Mouse (Mus musculus): ENCODE data around the gene Fndc9. TPM values are rescaled to one million over a fixed set of nuclear protein-coding genes. Genes with fewer than 3 reads are reported as not detected.

Gene Fndc9
- not detected in 2 replicates for polyA plus RNA-seq (2011; ENCODE audit: insufficient read depth, insufficient read length, low read depth, missing spikeins)

GRCm38 (mm10) chr11:46235334-46235733, at the start of gene Fndc9:
TSS of gene Fndc9 (plus strand) at chr11:46235531.
- Histone ChIP-seq H3K27me3 (ENCODE audit: control insufficient read depth, insufficient read depth, low read length, poor library complexity, severe bottlenecking) (no peaks in the 10 kb centered on the region), H3K27ac (ENCODE audit: insufficient read depth, low read length) (no peak within 1 kb of the TSS), H3K4me3 (ENCODE audit: low read depth, low read length) (no peak within 1 kb of the TSS), H3K4me1 (ENCODE audit: control insufficient read depth, insufficient read depth, low read length) (no peaks in the 10 kb centered on the region), H3K36me3 (ENCODE audit: control insufficient read depth, insufficient read depth, low read length, poor library complexity, severe bottlenecking) (no peaks in the 10 kb centered on the region), H3K9ac (ENCODE audit: low read depth, poor library complexity, severe bottlenecking) (no peak within 1 kb of the TSS), H3K9me3 (replicated peaks; ENCODE audit: control insufficient read depth, insufficient read depth, low read length, poor library complexity, severe bottlenecking) (no peaks in the 10 kb centered on the region)
- TF ChIP-seq POLR2A (IDR thresholded peaks at IDR 0.05; ENCODE audit: insufficient read depth, low read length) (no peak), CTCF (IDR thresholded peaks at IDR 0.05; ENCODE audit: low read depth, low read length) (no peak), EP300 (IDR thresholded peaks at IDR 0.05; ENCODE audit: insufficient read depth, low read depth, low read length) (no peak)

- no peaks in the 10 kb centered on the region for H3K4me1 ChIP-seq (ENCODE audit: control insufficient read depth, insufficient read depth, low read length)
- H3K27me3 ChIP-seq (ENCODE audit: control insufficient read depth, insufficient read depth, low read length, poor library complexity, severe bottlenecking), result no peaks in the 10 kb centered on the region; the same call in 1 of the 2 replicates
- no peak overlapping the region for H3K27ac ChIP-seq (ENCODE audit: insufficient read depth, low read length)
- no peak overlapping the region for H3K9ac ChIP-seq (ENCODE audit: low read depth, poor library complexity, severe bottlenecking)
- H3K9me3 ChIP-seq (replicated peaks; ENCODE audit: control insufficient read depth, insufficient read depth, low read length, poor library complexity, severe bottlenecking), result no peaks in the 10 kb centered on the region
- TF ChIP-seq EP300 (IDR thresholded peaks at IDR 0.05; ENCODE audit: insufficient read depth, low read depth, low read length), result no peak
- TF ChIP-seq CTCF (IDR thresholded peaks at IDR 0.05; ENCODE audit: low read depth, low read length), result no peak
- no peak for TF ChIP-seq POLR2A (IDR thresholded peaks at IDR 0.05; ENCODE audit: insufficient read depth, low read length)
- no peak overlapping the region for H3K4me3 ChIP-seq (ENCODE audit: low read depth, low read length)
- H3K36me3 ChIP-seq (ENCODE audit: control insufficient read depth, insufficient read depth, low read length, poor library complexity, severe bottlenecking), result no peaks in the 10 kb centered on the region
Measured at GRCm38 (mm10) chr11:46188283-46188682, 47.0 kb upstream of the Fndc9 start.

- TF ChIP-seq CTCF (IDR thresholded peaks at IDR 0.05; ENCODE audit: low read depth, low read length), result no peak
- no peak for TF ChIP-seq EP300 (IDR thresholded peaks at IDR 0.05; ENCODE audit: insufficient read depth, low read depth, low read length)
- TF ChIP-seq POLR2A (IDR thresholded peaks at IDR 0.05; ENCODE audit: insufficient read depth, low read length), result no peak
- H3K9me3 ChIP-seq (replicated peaks; ENCODE audit: control insufficient read depth, insufficient read depth, low read length, poor library complexity, severe bottlenecking), result no peaks in the 10 kb centered on the region
- no peaks in the 10 kb centered on the region; the same call in 1 of the 2 replicates for H3K27me3 ChIP-seq (ENCODE audit: control insufficient read depth, insufficient read depth, low read length, poor library complexity, severe bottlenecking)
Measured at GRCm38 (mm10) chr11:46194175-46194574, 41.2 kb upstream of the Fndc9 start.

GRCm38 (mm10) chr11:46200664-46201063, 34.7 kb upstream of the Fndc9 start:
- Histone ChIP-seq H3K36me3 (ENCODE audit: control insufficient read depth, insufficient read depth, low read length, poor library complexity, severe bottlenecking) (no peaks in the 10 kb centered on the region), H3K4me3 (ENCODE audit: low read depth, low read length) (no peak overlapping the region), H3K27me3 (ENCODE audit: control insufficient read depth, insufficient read depth, low read length, poor library complexity, severe bottlenecking) (no peaks in the 10 kb centered on the region), H3K9me3 (replicated peaks; ENCODE audit: control insufficient read depth, insufficient read depth, low read length, poor library complexity, severe bottlenecking) (no peaks in the 10 kb centered on the region), H3K9ac (ENCODE audit: low read depth, poor library complexity, severe bottlenecking) (no peak overlapping the region), H3K27ac (ENCODE audit: insufficient read depth, low read length) (no peak overlapping the region), H3K4me1 (ENCODE audit: control insufficient read depth, insufficient read depth, low read length) (no peaks in the 10 kb centered on the region)
- TF ChIP-seq CTCF (IDR thresholded peaks at IDR 0.05; ENCODE audit: low read depth, low read length) (no peak), EP300 (IDR thresholded peaks at IDR 0.05; ENCODE audit: insufficient read depth, low read depth, low read length) (no peak), POLR2A (IDR thresholded peaks at IDR 0.05; ENCODE audit: insufficient read depth, low read length) (no peak)

More at GRCm38 (mm10) chr11:46194175-46194574, 41.2 kb upstream of the Fndc9 start:
- H3K4me1 ChIP-seq (ENCODE audit: control insufficient read depth, insufficient read depth, low read length), result no peaks in the 10 kb centered on the region
- no peak overlapping the region for H3K9ac ChIP-seq (ENCODE audit: low read depth, poor library complexity, severe bottlenecking)
- no peaks in the 10 kb centered on the region for H3K36me3 ChIP-seq (ENCODE audit: control insufficient read depth, insufficient read depth, low read length, poor library complexity, severe bottlenecking)
- H3K4me3 ChIP-seq (ENCODE audit: low read depth, low read length), result no peak overlapping the region
- no peak overlapping the region for H3K27ac ChIP-seq (ENCODE audit: insufficient read depth, low read length)

- TF ChIP-seq CTCF (IDR thresholded peaks at IDR 0.05; ENCODE audit: low read depth, low read length), result no peak
- no peak for TF ChIP-seq POLR2A (IDR thresholded peaks at IDR 0.05; ENCODE audit: insufficient read depth, low read length)
- no peak for TF ChIP-seq EP300 (IDR thresholded peaks at IDR 0.05; ENCODE audit: insufficient read depth, low read depth, low read length)
- Histone ChIP-seq H3K9me3 (replicated peaks; ENCODE audit: control insufficient read depth, insufficient read depth, low read length, poor library complexity, severe bottlenecking) (no peaks in the 10 kb centered on the region), H3K27ac (ENCODE audit: insufficient read depth, low read length) (no peak overlapping the region), H3K4me3 (ENCODE audit: low read depth, low read length) (no peak overlapping the region), H3K27me3 (ENCODE audit: control insufficient read depth, insufficient read depth, low read length, poor library complexity, severe bottlenecking) (no peaks in the 10 kb centered on the region), H3K4me1 (ENCODE audit: control insufficient read depth, insufficient read depth, low read length) (no peaks in the 10 kb centered on the region), H3K36me3 (ENCODE audit: control insufficient read depth, insufficient read depth, low read length, poor library complexity, severe bottlenecking) (no peaks in the 10 kb centered on the region), H3K9ac (ENCODE audit: low read depth, poor library complexity, severe bottlenecking) (no peak overlapping the region)
Measured at GRCm38 (mm10) chr11:46201636-46202546, 33.4 kb upstream of the Fndc9 start.

- Histone ChIP-seq H3K36me3 (ENCODE audit: control insufficient read depth, insufficient read depth, low read length, poor library complexity, severe bottlenecking) (no peaks in the 10 kb centered on the region), H3K4me3 (ENCODE audit: low read depth, low read length) (no peak overlapping the region), H3K9ac (ENCODE audit: low read depth, poor library complexity, severe bottlenecking) (no peak overlapping the region), H3K27ac (ENCODE audit: insufficient read depth, low read length) (no peak overlapping the region), H3K9me3 (replicated peaks; ENCODE audit: control insufficient read depth, insufficient read depth, low read length, poor library complexity, severe bottlenecking) (no peaks in the 10 kb centered on the region), H3K4me1 (ENCODE audit: control insufficient read depth, insufficient read depth, low read length) (no peaks in the 10 kb centered on the region), H3K27me3 (ENCODE audit: control insufficient read depth, insufficient read depth, low read length, poor library complexity, severe bottlenecking) (no peaks in the 10 kb centered on the region)
- TF ChIP-seq CTCF (IDR thresholded peaks at IDR 0.05; ENCODE audit: low read depth, low read length), result no peak
- no peak for TF ChIP-seq POLR2A (IDR thresholded peaks at IDR 0.05; ENCODE audit: insufficient read depth, low read length)
- no peak for TF ChIP-seq EP300 (IDR thresholded peaks at IDR 0.05; ENCODE audit: insufficient read depth, low read depth, low read length)
Measured at GRCm38 (mm10) chr11:46202547-46202887, 32.8 kb upstream of the Fndc9 start.

Data from ES-Bruce4 (cell line).